Mouse (Mus musculus) pancreas, adult 10 weeks (tissue): ENCODE data around the gene Gm9736. TPM values are rescaled to one million over a fixed set of nuclear protein-coding genes. Genes with fewer than 3 reads are reported as not detected.

Source experiments
- polyA plus RNA-seq: library from polyadenylated mRNA; stranded (reverse); fragments of 350-450 nt; fragmentation: Illumina TruSeq; extraction: RNeasy Lipid Tissue Mini Kit (QIAGEN cat#74804); gene quantifications from one replicate; pipeline ENCODE4 v1.2.3, GENCODE M21; 2015; ENCODE audit warnings: low read depth, low replicate concordance; ENCODE audit not compliant: insufficient read depth

Gm9736 gene
- polyA plus RNA-seq: not detected

GRCm38 (mm10) chr10:77751254-77751653 is at the start of gene Gm9736:
Gm9736 (minus strand) TSS chr10:77751354.

GRCm38 (mm10) chr10:77798921-77799508 is 47.9 kb upstream of the Gm9736 start, which contains the start of gene Gm19668:
Gm19668 (minus strand) TSS chr10:77799133.

GRCm38 (mm10) chr10:77794976-77795375 is 43.8 kb upstream of the Gm9736 start, which contains the start of gene Gm9639:
Gm9639 (minus strand) TSS chr10:77795076.

GRCm38 (mm10) chr10:77787876-77788275 is 36.7 kb upstream of the Gm9736 start, which contains the start of gene Gm7137:
Gm7137 (minus strand) TSS chr10:77788200.

GRCm38 (mm10) chr10:77782442-77782841 is 31.3 kb upstream of the Gm9736 start, which contains the start of gene Gm3250:
Gm3250 (minus strand) TSS chr10:77782542.

GRCm38 (mm10) chr10:77776844-77777243 is 25.7 kb upstream of the Gm9736 start, which contains the start of gene Gm7138:
Gm7138 (minus strand) TSS chr10:77776944.

GRCm38 (mm10) chr10:77771225-77771624 is 20.1 kb upstream of the Gm9736 start, which contains the start of gene Gm3238:
Gm3238 (minus strand) TSS chr10:77771325.

DNA sequence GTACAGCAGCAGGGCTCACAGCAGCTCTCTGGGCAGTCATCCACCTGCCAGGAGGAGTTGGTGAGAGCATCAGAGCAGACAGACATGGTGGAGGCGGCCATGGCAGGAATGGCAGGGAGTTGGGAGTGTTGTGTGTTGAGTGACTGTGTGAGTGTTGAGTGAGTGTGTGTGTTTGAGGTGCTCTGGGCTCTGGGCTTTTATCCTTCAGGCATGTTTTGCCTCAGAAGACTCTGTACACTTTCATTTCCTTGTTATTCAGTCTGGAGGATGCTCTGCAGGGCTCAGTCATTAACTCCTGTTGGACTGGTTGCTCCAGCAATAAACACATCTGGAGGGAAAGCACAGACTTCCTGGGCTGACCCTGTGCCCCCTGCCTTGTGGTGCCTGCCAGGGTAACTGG is 8.4 kb upstream of the Gm9736 start, which contains the start of gene Gm3233:
Gm3233 (minus strand) TSS at position 101 of the 400 bp plus-strand sequence.

GRCm38 (mm10) chr10:77741924-77742688 is 9.0 kb downstream of the Gm9736 start, which contains the start of gene Gm18596:
Gm18596 (minus strand) TSS chr10:77742638.

DNA sequence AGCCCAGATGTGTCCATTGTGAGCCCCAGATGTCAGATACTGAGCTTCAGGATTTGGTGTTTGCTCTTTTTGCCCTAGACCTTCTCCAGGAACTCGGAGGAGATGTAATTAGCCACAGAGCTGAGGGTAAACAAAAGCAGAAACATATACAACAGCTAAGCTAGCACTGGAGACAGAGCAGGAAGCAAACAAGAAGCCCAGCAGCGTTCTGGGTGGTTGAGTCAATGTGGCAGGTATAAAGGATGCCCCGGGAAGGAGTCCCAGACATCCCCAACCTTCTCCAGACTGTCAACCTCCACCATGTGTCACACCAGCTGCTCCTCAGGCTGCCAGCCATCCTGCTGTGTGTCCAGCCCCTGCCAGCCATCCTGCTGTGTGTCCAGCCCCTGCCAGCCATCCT is 25.0 kb downstream of the Gm9736 start, which contains the start of gene Gm10100:
Gm10100 (plus strand) TSS at position 301 of the 400 bp plus-strand sequence.

GRCm38 (mm10) chr10:77720299-77720698 is 30.9 kb downstream of the Gm9736 start, which contains the start of gene Krtap12-1:
Krtap12-1 (plus strand) TSS chr10:77720599.

GRCm38 (mm10) chr10:77715507-77715906 is 35.6 kb downstream of the Gm9736 start, which contains the start of gene Gm10142:
Gm10142 (plus strand) TSS chr10:77715807.

DNA sequence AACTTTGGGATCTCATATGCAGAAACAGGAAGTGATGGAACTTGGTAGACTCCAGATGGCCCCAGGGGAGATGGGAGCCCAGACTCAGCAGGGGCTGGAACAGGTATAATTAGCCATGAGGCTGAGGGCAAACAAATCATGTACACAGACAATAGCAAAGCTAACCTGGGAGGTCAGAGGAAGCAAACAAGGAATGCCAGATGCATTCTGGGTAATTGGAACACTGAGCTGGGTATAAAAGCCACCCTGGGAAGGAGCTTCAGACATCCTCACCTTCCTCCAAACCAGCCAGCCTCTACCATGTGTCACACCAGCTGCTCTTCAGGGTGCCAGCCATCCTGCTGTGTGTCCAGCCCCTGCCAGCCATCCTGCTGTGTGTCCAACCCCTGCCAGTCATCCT is 40.0 kb downstream of the Gm9736 start, which contains the start of gene Gm10024:
Gm10024 (plus strand) TSS at position 301 of the 400 bp plus-strand sequence.

GRCm38 (mm10) chr10:77706326-77706725 is 44.8 kb downstream of the Gm9736 start, which contains the start of gene Gm10272:
Gm10272 (plus strand) TSS chr10:77706626.

Other genes with a start within 250 kb of the Gm9736 start
- gene Fam207a, start 235.6 kb downstream of the Gm9736 start, polyA plus RNA-seq: 5.0 TPM
- gene Itgb2, start 221.1 kb downstream of the Gm9736 start, polyA plus RNA-seq: 2.8 TPM
- gene Pttg1ip, start 169.6 kb downstream of the Gm9736 start, polyA plus RNA-seq: 43.2 TPM
- 25.0 TPM for gene Sumo3, start 145.3 kb downstream of the Gm9736 start, polyA plus RNA-seq
- gene Gm49325, start 145.2 kb downstream of the Gm9736 start, polyA plus RNA-seq: not detected
- 14.4 TPM for gene Ube2g2, start 129.1 kb downstream of the Gm9736 start, polyA plus RNA-seq
- gene Tspear, start 64.8 kb downstream of the Gm9736 start, polyA plus RNA-seq: not detected
- not detected for gene Gm19402, start 60.6 kb downstream of the Gm9736 start, polyA plus RNA-seq
- gene Gm9508, start 54.1 kb downstream of the Gm9736 start, polyA plus RNA-seq: not detected
- gene Gm10272, start 44.7 kb downstream of the Gm9736 start, polyA plus RNA-seq: not detected
- not detected for gene Gm10024, start 39.9 kb downstream of the Gm9736 start, polyA plus RNA-seq
- gene Gm10142, start 35.5 kb downstream of the Gm9736 start, polyA plus RNA-seq: not detected
- not detected for gene Krtap12-1, start 30.8 kb downstream of the Gm9736 start, polyA plus RNA-seq
- not detected for gene Gm10100, start 24.9 kb downstream of the Gm9736 start, polyA plus RNA-seq
- not detected for gene Gm18596, start 8.7 kb downstream of the Gm9736 start, polyA plus RNA-seq
- gene Gm3233, start 8.3 kb upstream of the Gm9736 start, polyA plus RNA-seq: not detected
- gene Gm3238, start 20.0 kb upstream of the Gm9736 start, polyA plus RNA-seq: not detected
- gene Gm7138, start 25.6 kb upstream of the Gm9736 start, polyA plus RNA-seq: not detected
- gene Gm3250, start 31.2 kb upstream of the Gm9736 start, polyA plus RNA-seq: not detected
- gene Gm7137, start 36.8 kb upstream of the Gm9736 start, polyA plus RNA-seq: not detected
- not detected for gene Gm9639, start 43.7 kb upstream of the Gm9736 start, polyA plus RNA-seq
- gene Gm19668, start 47.8 kb upstream of the Gm9736 start, polyA plus RNA-seq: not detected
- gene Gm9507, start 60.5 kb upstream of the Gm9736 start, polyA plus RNA-seq: not detected
- not detected for gene Gm2696, start 63.3 kb upstream of the Gm9736 start, polyA plus RNA-seq
- not detected for gene Krtap10-4, start 75.7 kb upstream of the Gm9736 start, polyA plus RNA-seq
- not detected for gene Krtap10-10, start 84.6 kb upstream of the Gm9736 start, polyA plus RNA-seq
- gene Gm36176, start 95.4 kb upstream of the Gm9736 start, polyA plus RNA-seq: not detected
- gene Gm10318, start 101.5 kb upstream of the Gm9736 start, polyA plus RNA-seq: not detected
- gene Gm3285, start 110.6 kb upstream of the Gm9736 start, polyA plus RNA-seq: not detected
- 0.48 TPM for gene Lrrc3, start 151.2 kb upstream of the Gm9736 start, polyA plus RNA-seq
- 1.4 TPM for gene Trpm2, start 219.2 kb upstream of the Gm9736 start, polyA plus RNA-seq
- 6.9 TPM for gene 1810043G02Rik, start 227.2 kb upstream of the Gm9736 start, polyA plus RNA-seq